Mouse (Mus musculus): ENCODE results near the gene Taf8. TPM values are rescaled to one million over a fixed set of nuclear protein-coding genes. Genes with fewer than 3 reads are reported as not detected.

Taf8 gene
- total RNA-seq, 2 experiments from 2014 or later: 14.6 to 17.1 TPM

- DNase-seq (ENCODE audit: low spot score in 2 of 2): no peak
Measured at GRCm38 (mm10) chr17:47494132-47494531, 8.0 kb downstream of the Taf8 start.

GRCm38 (mm10) chr17:47493653-47494052 is 8.4 kb downstream of the Taf8 start:
- intact Hi-C loops (cut with DNase I): no loop called here
- DNase-seq (ENCODE audit: low spot score in 2 of 2): no peak

More at GRCm38 (mm10) chr17:47494132-47494531, 8.0 kb downstream of the Taf8 start:
- intact Hi-C loops (cut with DNase I): no loop called here

- DNase-seq (ENCODE audit: low spot score in 2 of 2): no peak
- intact Hi-C loops (cut with DNase I): no loop called here
Measured at GRCm38 (mm10) chr17:47492731-47493130, 9.4 kb downstream of the Taf8 start.

- intact Hi-C loops (cut with DNase I): no loop called here
Measured at GRCm38 (mm10) chr17:47490791-47491190, 11.3 kb downstream of the Taf8 start.

GRCm38 (mm10) chr17:47485791-47486190 is 16.3 kb downstream of the Taf8 start:
- intact Hi-C loops (cut with DNase I): no loop called here
- DNase-seq (ENCODE audit: low spot score in 2 of 2): no peak

More at GRCm38 (mm10) chr17:47490791-47491190, 11.3 kb downstream of the Taf8 start:
- no peak for DNase-seq (ENCODE audit: low spot score in 2 of 2)

- intact Hi-C loops (cut with DNase I): loop anchor here (5.0 kb wide), 1 partner anchor 98 kb away; the partner anchor contains the start of gene Guca1b
- DNase-seq (ENCODE audit: low spot score in 2 of 2): no peak
Measured at GRCm38 (mm10) chr17:47484993-47485392, 17.1 kb downstream of the Taf8 start.

GRCm38 (mm10) chr17:47484241-47484921 is 17.7 kb downstream of the Taf8 start:
- intact Hi-C loops (cut with DNase I): loop anchor here (5.0 kb wide), 1 partner anchor 97 kb away; the partner anchor contains the start of gene Guca1b
- no peak for DNase-seq (ENCODE audit: low spot score in 2 of 2)

GRCm38 (mm10) chr17:47482401-47482800 is 19.7 kb downstream of the Taf8 start:
- peak; percentile 51 to 57 for DNase-seq (ENCODE audit: low spot score in 2 of 2)
- intact Hi-C loops (cut with DNase I): loop anchor here (5.0 kb wide), 1 partner anchor 95 kb away; the partner anchor contains the start of gene Guca1b

GRCm38 (mm10) chr17:47479887-47480286 is 22.2 kb downstream of the Taf8 start:
- DNase-seq (ENCODE audit: low spot score in 2 of 2): no peak
- intact Hi-C loops (cut with DNase I): loop anchor here (5.0 kb wide), 1 partner anchor 93 kb away; the partner anchor contains the start of gene Guca1b

GRCm38 (mm10) chr17:47475714-47476113 is 26.4 kb downstream of the Taf8 start:
- intact Hi-C loops (cut with DNase I): no loop called here
- DNase-seq (ENCODE audit: low spot score in 2 of 2): peak in 1 of 2 experiments; percentile 26

- intact Hi-C loops (cut with DNase I): no loop called here
- DNase-seq (ENCODE audit: low spot score in 2 of 2): no peak
Measured at GRCm38 (mm10) chr17:47475181-47475580, 26.9 kb downstream of the Taf8 start.

- intact Hi-C loops (cut with DNase I): no loop called here
- DNase-seq (ENCODE audit: low spot score in 2 of 2): no peak
Measured at GRCm38 (mm10) chr17:47474250-47474649, 27.8 kb downstream of the Taf8 start.

- DNase-seq (ENCODE audit: low spot score in 2 of 2): peak; percentile 21 to 49
- intact Hi-C loops (cut with DNase I): no loop called here
Measured at GRCm38 (mm10) chr17:47473434-47473974, 28.6 kb downstream of the Taf8 start.

- DNase-seq (ENCODE audit: low spot score in 2 of 2): no peak
- intact Hi-C loops (cut with DNase I): no loop called here
Measured at GRCm38 (mm10) chr17:47472435-47473350, 29.4 kb downstream of the Taf8 start.

GRCm38 (mm10) chr17:47470686-47471085 is 31.4 kb downstream of the Taf8 start:
- intact Hi-C loops (cut with DNase I): no loop called here
- peak; percentile 20 to 30 for DNase-seq (ENCODE audit: low spot score in 2 of 2)

GRCm38 (mm10) chr17:47470121-47470520 is 32.0 kb downstream of the Taf8 start:
- intact Hi-C loops (cut with DNase I): no loop called here
- DNase-seq (ENCODE audit: low spot score in 2 of 2): no peak

- DNase-seq (ENCODE audit: low spot score in 2 of 2): no peak
- intact Hi-C loops (cut with DNase I): no loop called here
Measured at GRCm38 (mm10) chr17:47469642-47470041, 32.5 kb downstream of the Taf8 start.

GRCm38 (mm10) chr17:47468466-47468865 is 33.6 kb downstream of the Taf8 start:
- no peak for DNase-seq (ENCODE audit: low spot score in 2 of 2)
- intact Hi-C loops (cut with DNase I): no loop called here

- no peak for DNase-seq (ENCODE audit: low spot score in 2 of 2)
- intact Hi-C loops (cut with DNase I): no loop called here
Measured at GRCm38 (mm10) chr17:47468063-47468462, 34.0 kb downstream of the Taf8 start.

- DNase-seq (ENCODE audit: low spot score in 2 of 2): no peak
Measured at GRCm38 (mm10) chr17:47467659-47468058, 34.4 kb downstream of the Taf8 start.

More at GRCm38 (mm10) chr17:47467659-47468058, 34.4 kb downstream of the Taf8 start:
- intact Hi-C loops (cut with DNase I): no loop called here
